Mouse (Mus musculus): ENCODE results near the gene Dhcr24. TPM values are rescaled to one million over a fixed set of nuclear protein-coding genes. Genes with fewer than 3 reads are reported as not detected.

Gene Dhcr24
- total RNA-seq, 2 experiments from 2014 or later, result 98.4 to 119 TPM

DNA sequence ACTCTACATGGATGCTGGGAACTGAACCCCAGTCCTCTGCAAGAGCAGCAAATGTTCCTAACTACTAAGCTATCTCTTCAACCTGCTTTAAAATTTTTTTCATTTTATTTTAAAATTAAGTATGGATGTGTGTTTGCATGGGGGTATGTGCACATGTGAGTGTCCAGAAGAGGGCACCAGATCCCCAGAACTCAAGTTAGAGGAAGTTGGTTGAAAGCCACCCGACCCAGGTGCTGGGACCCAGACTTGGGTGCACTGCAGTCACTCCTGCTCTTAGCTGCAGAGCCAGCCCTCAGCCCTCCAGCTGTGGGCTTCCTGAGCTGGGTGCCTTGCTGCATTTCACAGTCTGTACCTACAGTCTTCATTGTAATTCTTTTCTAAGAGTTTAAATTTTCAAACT lies 38.6 kb downstream of the Dhcr24 start:
- no peak for DNase-seq (ENCODE audit: low spot score in 2 of 2)

DNA sequence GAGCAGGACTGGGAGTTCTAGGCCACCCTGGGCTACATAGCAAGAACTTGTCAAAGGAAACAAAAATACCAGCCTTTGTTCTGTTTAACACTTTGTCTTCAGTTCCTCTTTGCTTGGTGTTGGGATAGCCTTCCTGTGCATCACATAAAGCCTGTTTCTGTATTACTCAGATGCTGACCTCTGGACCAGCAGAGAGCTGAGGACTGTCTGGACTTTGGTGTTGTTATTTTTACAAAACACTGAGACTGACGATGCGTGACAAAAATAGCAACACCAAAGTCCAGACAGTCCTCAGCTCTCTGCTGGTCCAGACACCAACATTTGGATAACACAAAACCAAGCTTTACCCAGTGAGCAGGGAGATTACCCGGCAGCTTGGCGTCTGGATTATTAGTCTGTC lies 39.9 kb downstream of the Dhcr24 start:
- no peak for DNase-seq (ENCODE audit: low spot score in 2 of 2)

DNA sequence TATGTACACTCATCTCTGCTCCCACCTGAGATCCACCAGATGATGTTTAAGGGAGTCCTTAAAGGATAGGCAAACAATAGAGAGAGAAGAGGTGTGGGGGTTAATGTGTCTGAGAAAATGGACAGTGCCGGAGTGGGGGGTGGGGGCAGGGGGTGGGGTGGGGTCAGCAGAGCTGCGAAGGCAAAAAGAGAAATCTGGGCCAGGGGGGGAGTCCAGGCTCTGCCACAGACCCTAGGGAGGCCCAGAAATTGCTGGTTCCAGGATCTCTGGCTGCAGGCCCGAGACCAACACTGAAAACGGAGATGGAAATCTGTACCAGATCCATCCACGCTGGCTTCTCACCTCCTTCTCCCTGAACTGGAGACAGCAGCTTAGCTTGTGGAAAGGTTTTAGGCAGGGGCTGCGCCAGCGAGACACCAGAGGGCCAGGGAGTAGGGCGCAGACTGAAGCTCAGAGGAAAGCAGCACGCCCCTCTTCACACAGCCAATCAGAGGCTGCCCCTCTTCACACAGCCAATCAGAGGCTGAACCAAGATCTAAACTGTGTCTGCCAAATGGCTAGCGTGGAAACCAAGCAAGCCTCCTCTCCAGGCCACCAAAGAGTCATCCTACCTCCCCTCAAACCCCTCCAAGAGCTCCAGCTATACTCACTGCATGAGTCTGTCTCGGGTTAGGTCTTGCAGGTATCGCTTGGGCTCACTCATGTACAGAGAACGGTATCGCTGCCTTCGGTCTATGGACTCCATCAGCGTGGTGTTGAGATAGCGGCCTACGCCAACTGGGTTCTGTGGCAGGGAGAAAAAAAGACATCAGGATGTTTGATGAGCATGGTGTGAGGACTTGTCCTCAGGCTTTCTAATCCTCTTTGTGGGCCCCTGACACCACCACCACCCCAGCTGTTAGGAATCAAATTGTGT lies 46.1 kb downstream of the Dhcr24 start:
- DNase-seq (ENCODE audit: low spot score in 2 of 2), result no peak

DNA sequence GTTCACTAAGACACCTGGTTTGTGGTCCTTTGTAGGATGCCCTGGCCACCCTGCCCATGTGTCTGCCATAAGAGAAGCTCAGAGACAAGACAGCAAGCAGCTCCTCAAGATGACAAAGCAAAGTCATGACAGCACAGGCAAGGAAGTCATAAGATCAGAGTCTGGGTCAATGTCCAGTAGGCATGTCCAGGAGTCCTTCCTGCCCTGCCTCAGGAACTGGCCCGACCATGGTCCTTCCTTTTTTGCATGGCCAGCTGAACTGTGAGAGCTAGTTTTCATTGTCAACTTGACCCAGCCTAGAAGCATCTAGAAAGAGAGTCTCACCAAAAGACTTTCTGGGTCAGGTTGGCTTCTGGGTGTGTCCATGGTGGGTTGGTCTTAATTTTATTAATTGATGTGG lies 47.1 kb downstream of the Dhcr24 start:
- DNase-seq (ENCODE audit: low spot score in 2 of 2), result no peak

DNA sequence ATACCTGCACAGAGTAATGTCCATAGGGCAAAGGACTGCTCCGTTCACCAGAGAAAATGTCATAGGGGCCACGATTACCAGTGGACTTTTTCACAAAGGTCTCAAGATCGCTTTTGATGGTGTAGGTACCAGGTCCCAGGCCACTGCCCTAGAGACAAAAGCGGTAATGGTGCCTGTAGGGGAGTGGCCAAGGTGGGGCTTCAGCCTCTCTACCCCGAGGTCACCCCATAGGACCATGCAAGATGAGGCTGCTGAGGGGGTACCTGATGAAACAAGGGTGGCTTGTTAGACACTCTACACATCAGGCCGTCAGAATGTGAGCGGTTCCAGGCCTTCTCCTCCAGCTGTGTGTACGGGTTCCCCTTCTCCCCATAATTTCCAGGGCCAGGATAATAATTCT lies 52.3 kb downstream of the Dhcr24 start:
- no peak for DNase-seq (ENCODE audit: low spot score in 2 of 2)

DNA sequence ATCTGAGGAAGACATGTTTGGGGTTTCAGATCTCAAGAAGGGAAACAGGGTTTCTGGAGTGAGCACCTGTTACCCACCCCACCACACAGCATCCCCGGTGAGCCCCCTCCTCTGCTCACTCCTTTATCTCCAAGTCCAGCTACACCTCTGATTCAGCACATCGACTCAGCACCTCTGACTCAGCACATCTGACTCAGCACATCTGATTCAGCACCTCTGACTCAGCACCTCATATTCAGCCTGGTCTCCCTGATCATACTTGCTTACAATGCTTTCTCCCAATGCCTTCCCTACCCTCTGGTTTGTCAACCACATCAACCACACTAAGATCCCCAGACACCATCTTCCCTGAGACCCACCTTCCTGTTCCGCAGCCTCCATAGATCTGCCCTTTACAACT lies 52.7 kb downstream of the Dhcr24 start:
- DNase-seq (ENCODE audit: low spot score in 2 of 2), result no peak

DNA sequence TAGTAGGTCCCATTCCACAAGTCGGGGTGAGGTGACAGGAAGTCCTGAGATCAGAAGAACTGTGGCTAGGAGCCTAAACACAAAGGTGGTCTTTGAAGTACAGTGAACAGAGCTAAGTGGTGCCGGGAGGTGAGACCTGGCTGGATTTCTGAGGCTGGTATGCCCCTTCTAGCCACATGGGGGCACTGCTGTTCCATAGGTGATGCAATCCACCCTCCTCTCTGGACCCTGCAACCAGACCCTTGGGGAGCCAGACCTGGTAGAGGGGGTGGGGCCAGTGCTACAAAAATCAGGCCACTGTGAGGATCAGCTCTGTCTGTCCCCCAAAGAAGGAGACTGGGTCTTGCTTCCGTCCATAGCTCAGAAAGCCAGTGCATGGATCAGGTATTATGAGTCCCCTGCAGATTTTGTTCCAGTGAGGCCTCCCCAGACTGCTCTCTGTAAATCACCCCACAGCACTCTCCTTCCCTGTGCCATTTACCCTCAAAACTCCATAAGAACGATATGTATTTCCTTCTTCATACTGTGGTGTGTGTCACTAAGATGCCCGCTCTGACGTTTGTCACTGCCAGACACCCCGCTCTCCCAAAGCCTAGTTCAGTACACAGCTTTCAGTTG lies 53.5 kb downstream of the Dhcr24 start:
- DNase-seq (ENCODE audit: low spot score in 2 of 2), result peak; percentile 74 to 75

DNA sequence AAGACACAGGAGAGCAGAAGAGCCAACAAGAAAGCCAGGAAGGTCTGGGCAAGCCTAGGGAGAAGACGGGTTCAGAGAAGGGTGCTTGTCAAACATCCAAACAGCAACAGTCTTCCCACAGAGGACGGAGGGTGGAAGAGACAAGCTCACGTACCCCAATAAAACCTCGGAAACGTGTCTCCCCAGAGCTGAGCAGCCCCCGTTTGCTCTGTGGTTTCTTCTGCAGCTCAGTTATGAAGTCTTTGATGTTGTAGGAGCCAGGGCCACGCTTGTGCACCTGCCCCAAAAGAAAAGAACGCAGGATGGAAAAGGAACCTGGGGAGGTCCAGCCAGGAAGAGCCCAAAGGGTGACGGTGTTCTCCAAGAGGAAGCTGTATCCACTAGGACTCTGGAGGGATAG lies 54.0 kb downstream of the Dhcr24 start:
- no peak for DNase-seq (ENCODE audit: low spot score in 2 of 2)

DNA sequence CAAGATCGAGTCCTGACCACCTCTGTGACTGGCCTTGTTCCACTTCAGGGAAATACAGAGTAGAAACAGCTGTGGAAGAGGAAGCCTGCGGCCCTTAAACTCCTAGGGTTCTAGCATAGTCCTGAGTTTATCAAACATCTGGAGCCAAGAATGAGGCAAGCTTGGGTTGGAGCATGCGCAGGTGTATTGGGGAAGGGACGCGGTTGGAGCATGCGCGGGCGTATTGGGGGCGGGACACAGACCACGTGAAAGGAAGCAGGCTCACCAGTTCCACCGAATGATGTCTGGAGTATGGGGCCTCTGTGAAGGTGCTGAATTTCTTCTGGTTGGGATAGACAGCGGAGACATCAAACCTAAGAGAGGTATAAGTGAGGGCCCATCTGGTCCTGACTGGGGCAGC lies 54.8 kb downstream of the Dhcr24 start:
- DNase-seq (ENCODE audit: low spot score in 2 of 2), result no peak

DNA sequence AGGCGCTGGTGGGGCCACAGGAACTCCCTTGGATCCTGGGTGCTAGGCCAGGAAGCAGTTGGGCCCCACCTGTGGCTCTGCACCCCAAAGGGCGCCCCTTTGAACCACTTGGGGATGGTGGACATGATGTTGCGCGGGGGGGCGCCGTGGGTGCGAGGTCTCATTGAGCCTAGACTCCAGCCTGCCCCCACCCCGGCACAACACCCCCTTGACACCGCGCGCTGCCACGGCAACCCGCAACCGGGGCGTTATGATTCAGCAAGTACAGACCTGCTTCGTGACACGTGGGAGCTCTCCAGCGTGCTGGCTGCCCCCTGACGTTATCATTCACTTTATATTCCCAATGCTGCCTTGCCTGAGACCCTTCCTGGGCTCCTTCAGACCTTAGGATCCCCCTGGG lies 56.2 kb downstream of the Dhcr24 start, which contains the start of gene Lexm:
Gene Lexm, minus strand, starts transcription at position 186 of the 400 bp plus-strand sequence.
- DNase-seq (ENCODE audit: low spot score in 2 of 2), result peak in 1 of 2 experiments; percentile 52

DNA sequence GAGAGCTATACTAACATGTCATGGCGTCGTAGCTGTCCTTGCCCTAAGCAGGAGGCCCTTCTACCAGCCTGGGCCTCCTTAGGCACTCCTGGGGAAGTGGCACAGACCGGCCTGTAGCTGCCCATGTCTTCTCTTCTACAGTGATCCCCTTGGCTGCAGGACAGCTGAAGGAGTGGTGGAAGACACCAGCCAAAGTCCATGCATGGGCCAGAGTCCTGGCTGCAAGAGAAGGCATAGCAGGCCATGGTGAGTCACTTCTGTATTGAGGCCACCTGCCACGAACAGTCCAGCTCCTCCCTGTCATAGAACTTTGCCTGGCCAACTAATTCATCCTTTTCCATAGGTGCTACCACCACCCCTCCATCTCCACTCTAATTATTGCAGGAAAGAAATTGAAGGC lies 58.1 kb downstream of the Dhcr24 start:
- no peak for DNase-seq (ENCODE audit: low spot score in 2 of 2)

DNA sequence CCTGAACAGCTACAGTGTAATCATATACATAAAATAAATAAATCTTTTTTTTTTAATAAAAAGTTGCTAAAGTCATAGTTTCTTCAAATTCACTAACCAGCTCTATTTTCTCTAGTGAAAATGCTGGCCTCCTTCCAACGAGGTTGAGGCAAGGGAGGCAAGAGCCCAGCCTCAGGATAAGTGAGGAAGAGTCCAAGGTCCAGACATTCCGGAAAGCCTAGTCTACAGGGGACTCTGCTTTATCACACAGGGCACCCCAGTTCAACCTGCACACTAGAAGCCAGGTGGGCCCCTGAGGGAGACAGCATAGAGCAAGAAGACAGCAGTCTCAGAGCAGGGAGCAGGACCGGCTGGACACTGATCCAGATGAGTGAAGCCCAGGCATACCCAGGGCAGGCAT lies 60.6 kb downstream of the Dhcr24 start:
- DNase-seq (ENCODE audit: low spot score in 2 of 2), result no peak

DNA sequence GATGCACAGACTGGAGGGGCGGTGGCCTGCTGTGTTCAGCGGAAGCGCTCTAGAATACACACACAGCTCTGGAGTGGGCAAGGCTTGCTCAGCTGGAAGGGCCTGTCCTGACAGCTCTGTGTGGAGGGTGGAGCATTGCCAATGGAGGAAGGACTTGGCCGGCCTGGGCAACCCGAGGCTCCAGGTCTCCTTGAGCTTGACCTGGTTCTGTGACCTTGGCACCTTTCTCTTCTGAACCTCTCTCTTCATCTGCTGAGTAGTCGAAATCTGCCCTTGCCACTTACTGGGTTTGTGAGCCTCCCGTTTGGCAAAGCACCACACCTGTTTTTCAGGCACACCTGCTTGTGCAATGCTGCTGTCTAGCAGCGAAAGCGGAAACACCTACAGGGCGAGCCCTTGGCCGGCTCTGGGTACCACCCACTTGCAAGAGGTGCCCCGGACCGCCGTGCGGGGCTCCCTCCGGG lies 61.2 kb downstream of the Dhcr24 start, which contains the start of gene Ttc22:
Gene Ttc22, plus strand, starts transcription at position 403 of the 464 bp plus-strand sequence.
- no peak for DNase-seq (ENCODE audit: low spot score in 2 of 2)

DNA sequence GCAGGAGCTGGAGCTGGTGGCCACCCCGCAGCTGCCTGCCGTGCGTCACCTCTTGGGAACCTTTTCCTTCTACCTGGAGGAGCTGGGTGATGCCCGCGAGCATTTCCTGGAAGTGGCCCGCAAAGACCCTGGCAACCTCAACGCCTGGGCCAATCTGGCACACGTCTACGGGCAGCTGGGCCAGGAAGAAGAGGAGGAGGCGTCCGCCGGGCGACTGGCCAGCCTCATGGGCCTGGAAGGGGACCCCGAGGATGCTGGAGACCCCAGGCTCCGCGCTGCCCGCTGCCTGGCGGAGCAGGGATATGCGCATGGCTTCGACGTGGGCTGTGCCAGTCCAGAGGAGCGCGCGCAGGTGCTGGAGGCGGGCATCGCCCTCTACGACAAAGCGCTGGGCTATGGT lies 61.9 kb downstream of the Dhcr24 start:
- DNase-seq (ENCODE audit: low spot score in 2 of 2), result no peak

DNA sequence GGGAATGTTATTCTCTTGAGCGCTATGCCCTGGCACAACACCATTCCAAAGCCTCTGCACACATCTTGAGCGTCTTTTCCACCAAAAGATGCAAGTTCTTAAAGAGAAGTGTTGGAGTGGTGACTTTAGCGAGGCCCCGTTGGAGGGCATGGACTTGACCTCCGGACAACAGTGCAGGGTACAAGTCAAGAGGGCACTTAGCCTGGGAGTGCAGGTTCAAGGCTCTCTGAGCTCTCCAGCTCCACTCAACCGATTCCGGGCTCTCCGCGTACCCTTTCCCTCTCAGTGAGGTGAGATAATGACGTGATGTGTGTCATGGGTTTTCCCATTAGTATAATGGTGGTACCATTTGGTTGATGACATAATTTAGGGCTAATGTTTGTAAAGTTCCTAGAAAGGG lies 63.4 kb downstream of the Dhcr24 start:
- DNase-seq (ENCODE audit: low spot score in 2 of 2), result no peak

DNA sequence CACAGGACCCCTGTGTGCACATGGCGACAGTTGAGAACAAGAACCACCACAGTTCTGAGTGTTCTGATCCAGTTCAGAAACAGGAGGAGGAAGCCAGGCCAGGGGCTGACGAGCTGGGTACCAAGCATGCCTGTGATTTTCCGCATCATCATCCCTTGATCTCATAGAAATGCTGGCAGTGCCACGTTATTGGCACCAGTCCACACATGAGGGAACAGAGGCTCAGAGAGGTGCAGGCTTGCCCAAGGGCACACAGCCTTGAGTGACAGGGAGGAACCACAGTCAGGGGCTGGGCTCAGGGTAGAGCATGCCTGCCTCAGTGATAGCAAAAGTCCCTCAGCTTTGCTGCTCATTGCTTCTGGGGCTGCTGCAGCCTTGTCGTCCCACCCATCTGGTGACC lies 67.0 kb downstream of the Dhcr24 start:
- DNase-seq (ENCODE audit: low spot score in 2 of 2), result no peak

DNA sequence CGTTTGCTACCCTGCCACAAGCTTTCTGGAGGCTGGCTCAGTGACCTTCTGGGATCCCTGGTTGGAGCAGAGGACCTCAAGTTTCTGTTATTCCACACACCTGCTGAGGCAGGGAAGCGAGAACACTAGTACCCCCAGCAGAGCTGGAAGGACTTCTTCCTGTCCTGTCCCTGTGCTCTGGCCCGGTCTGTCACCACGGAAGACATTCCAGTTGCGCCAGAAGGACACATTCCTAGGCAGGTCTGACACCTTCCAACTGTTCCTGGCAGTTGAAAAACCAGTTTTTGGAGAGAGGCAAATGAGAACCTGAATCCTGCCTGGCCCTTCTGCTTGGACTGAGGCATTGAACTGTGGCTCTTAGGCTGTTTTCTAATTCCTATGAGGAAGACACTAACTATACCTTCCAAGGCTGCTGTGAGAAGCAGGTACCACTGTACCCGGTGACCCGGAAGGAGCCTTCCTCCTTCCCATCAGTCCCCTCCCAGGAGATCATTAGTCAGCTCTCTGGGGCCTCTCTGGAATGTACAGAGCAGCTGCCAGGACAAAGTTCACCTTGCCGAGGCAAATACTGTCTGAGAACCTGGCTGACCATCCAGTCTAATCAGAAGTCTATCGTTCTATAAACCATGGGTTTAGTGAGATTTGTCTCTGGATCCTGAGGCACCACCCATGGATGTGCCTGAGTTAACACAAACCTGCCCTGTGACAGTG lies 68.0 kb downstream of the Dhcr24 start:
- no peak for DNase-seq (ENCODE audit: low spot score in 2 of 2)

DNA sequence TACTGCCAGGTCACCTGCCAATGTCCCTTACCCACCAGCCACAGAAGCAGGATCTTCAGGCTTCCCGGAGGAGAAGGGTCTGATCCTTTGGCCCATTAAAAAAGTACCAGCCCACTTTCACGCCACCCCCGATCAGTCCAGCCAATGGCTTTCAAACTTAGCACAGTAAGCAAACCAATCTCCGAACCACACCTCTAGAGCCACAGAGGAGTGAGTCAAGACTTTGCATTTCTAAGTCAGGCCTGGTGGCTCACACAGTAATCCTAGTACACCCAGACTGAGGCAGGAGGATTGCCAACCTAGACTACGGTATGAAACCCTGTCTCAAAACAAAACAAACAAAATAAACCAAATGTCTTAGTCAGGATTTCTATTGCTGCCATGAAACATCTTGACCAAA lies 68.5 kb downstream of the Dhcr24 start:
- no peak for DNase-seq (ENCODE audit: low spot score in 2 of 2)

DNA sequence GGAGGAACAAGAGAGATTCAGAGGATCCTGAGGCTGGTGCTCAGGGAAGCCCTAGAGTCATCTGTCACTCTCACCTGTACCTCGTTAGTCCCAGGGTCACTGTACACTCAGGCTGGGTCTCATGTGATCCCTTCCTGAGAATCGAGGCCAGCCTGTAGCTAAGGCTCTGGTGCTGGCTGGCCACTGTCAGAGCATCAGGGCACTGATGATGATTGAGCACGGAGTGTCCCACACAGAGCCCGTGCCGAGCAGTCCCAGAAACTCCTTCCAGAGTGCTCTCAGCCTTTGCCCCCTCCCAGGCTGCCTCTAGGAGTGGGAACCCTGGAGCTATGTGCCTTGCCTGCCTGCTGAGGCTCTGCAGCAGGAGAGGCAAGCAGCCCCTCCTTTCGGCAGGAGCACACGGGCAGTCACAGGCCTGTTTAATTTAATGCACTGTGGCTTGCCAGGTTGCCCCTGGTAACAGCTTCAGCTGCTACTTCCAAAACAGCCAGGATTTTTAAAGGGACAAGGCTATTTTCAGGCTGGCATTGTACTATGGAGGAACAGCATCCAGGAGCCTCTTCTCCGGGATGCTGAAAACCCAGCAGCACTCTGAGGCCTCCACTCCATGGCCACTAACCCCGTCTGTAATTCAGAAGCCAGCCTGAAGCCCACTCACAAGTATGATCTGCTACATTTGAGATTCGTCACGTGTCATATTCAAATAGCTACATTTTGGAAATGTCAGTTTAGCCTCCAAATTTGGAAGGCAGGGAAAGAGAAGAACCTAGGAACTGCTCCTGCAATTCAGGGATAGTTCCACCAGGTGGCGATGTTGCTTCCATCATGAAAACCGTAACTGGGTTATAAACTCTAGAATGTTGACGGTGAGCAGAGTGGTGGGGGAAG lies 69.7 kb downstream of the Dhcr24 start:
- peak; percentile 89 to 91 for DNase-seq (ENCODE audit: low spot score in 2 of 2)

DNA sequence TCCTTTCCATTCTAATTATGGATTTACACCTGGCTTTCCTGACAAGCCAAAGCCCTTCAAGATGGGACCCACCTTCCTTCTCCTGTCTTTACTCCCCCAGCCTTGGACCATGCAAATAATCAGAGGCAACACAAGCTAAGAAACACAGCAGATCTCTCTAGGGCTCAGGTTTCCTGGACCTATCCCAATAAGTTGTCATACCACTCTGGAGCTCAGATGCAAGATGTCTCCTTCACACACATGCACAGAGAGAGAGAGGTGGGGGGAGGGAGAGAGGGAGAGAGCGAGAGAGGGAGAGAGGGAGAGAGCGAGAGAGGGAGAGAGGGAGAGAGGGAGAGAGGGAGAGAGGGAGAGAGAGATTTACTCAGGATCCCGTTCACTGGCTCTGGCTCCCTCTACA lies 71.5 kb downstream of the Dhcr24 start:
- DNase-seq (ENCODE audit: low spot score in 2 of 2), result no peak
